Mouse (Mus musculus) gastrocnemius, postnatal 25 days (tissue): Measurements from ENCODE around the gene Gm12169. TPM values are rescaled to one million over a fixed set of nuclear protein-coding genes. Genes with fewer than 3 reads are reported as not detected.

Source experiments
- total RNA-seq, 2 experiments: library from RNA; stranded (reverse); gene quantifications; 1 replicate in 1 of 2; 2 replicates in 1 of 2; pipeline ENCODE4 v1.2.3; 2021

Gene Gm12169
- total RNA-seq, 2 experiments from 2014 or later: not detected

Other genes starting within 250 kb of the Gm12169 start
- under 1 TPM; 0.54 to 0.90 TPM for gene Cyfip2, start 211.4 kb upstream of the Gm12169 start, total RNA-seq
- under 1 TPM in 1 of 2 experiments, not detected in 1; 0.08 TPM for gene Itk, start 134.7 kb upstream of the Gm12169 start, total RNA-seq
- not detected for gene Fam71b, start 127.7 kb upstream of the Gm12169 start, total RNA-seq
- gene Med7, start 87.3 kb upstream of the Gm12169 start, total RNA-seq: 10 to 100 TPM; 13.6 to 16.1 TPM
- gene Havcr2, start 69.3 kb upstream of the Gm12169 start, total RNA-seq: not detected
- gene BC053393, start 47.3 kb downstream of the Gm12169 start, total RNA-seq: not detected
- gene Dppa1, start 105.0 kb downstream of the Gm12169 start, total RNA-seq: not detected
- gene Timd2, start 182.8 kb downstream of the Gm12169 start, total RNA-seq: not detected
- not detected for gene Havcr1, start 210.9 kb downstream of the Gm12169 start, total RNA-seq